Mouse (Mus musculus): ENCODE measurements around the gene Dcaf6. TPM values are rescaled to one million over a fixed set of nuclear protein-coding genes. Genes with fewer than 3 reads are reported as not detected.

Dcaf6 gene
- polyA plus RNA-seq, 1 experiment from 2014 or later: 17.0 TPM

GRCm38 (mm10) chr1:165388716-165389115 is 71.6 kb downstream of the Dcaf6 start:
- H3K4me3 ChIP-seq (ENCODE audit: low read depth, low read length): no peak overlapping the region
- H3K36me3 ChIP-seq (ENCODE audit: control insufficient read depth, insufficient read depth): peaks cover 10% of the 10 kb centered on the region
- H3K27me3 ChIP-seq (ENCODE audit: control insufficient read depth, insufficient read depth, low read depth, low read length): no peaks in the 10 kb centered on the region
- H3K9me3 ChIP-seq (replicated peaks; ENCODE audit: control insufficient read depth, low read length): no peaks in the 10 kb centered on the region
- H3K4me1 ChIP-seq (ENCODE audit: control insufficient read depth, low read depth, low read length): no peaks in the 10 kb centered on the region
- no peak overlapping the region for H3K4me2 ChIP-seq (ENCODE audit: low read depth, low read length)
- ATAC-seq (ENCODE audit: low read depth): peak; percentile 64; the same call in 1 of the 2 replicates
- no peak overlapping the region for H3K27ac ChIP-seq (ENCODE audit: low read length)
- WGBS (ENCODE audit: insufficient replicate concordance): 79% methylated on average over 5 of the region's 5 CpGs
- H3K9ac ChIP-seq (ENCODE audit: low read depth, low read length): no peak overlapping the region

GRCm38 (mm10) chr1:165386525-165386923 is 73.8 kb downstream of the Dcaf6 start:
- no peak overlapping the region for H3K9ac ChIP-seq (ENCODE audit: low read depth, low read length)
- no peak for ATAC-seq (ENCODE audit: low read depth)
- H3K27ac ChIP-seq (ENCODE audit: low read length): no peak overlapping the region
- peaks cover 10% of the 10 kb centered on the region for H3K36me3 ChIP-seq (ENCODE audit: control insufficient read depth, insufficient read depth)
- H3K4me2 ChIP-seq (ENCODE audit: low read depth, low read length): no peak overlapping the region
- H3K4me1 ChIP-seq (ENCODE audit: control insufficient read depth, low read depth, low read length): no peaks in the 10 kb centered on the region
- 81% methylated on average over 9 of the region's 9 CpGs for WGBS (ENCODE audit: insufficient replicate concordance)
- H3K4me3 ChIP-seq (ENCODE audit: low read depth, low read length): no peak overlapping the region
- H3K27me3 ChIP-seq (ENCODE audit: control insufficient read depth, insufficient read depth, low read depth, low read length): no peaks in the 10 kb centered on the region
- H3K9me3 ChIP-seq (replicated peaks; ENCODE audit: control insufficient read depth, low read length): no peaks in the 10 kb centered on the region

DNA sequence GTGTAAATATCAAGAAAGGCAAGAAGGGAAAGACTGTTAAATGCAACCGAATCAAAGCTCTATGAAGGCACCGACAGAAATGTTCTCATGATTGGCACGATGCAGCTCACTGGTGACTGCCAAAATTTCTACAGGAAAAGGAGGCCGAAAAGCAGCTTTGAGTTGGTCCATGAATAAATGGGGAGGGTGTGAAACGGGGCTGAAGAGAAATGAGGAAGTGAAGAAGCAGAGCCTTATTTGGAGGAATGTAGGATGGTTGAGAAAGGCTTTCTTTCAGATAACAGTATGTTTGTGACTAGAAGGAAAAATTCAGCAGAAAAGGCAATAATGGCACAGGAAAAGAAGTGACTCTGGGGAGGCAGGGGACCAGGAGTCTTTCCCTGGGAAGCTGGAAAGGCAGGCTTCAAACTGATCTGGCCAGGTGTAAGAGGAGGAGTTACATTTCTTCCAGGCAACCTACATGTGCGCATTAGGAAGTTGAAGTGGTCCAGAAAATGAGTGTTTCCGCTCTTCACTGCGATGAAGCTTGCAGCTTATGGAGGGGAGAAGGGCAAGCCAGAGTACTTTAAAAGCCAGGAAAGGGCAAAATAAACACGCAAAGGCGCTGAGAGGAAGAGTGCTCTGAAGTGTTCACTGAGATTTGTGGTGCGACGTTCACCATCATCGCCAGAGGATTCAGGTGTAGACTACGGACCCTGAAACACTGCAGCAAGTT is 74.3 kb downstream of the Dcaf6 start:
- no peak overlapping the region for H3K27ac ChIP-seq (ENCODE audit: low read length)
- H3K4me2 ChIP-seq (ENCODE audit: low read depth, low read length): no peak overlapping the region
- peaks cover 10% of the 10 kb centered on the region for H3K36me3 ChIP-seq (ENCODE audit: control insufficient read depth, insufficient read depth)
- H3K4me1 ChIP-seq (ENCODE audit: control insufficient read depth, low read depth, low read length): no peaks in the 10 kb centered on the region
- ATAC-seq (ENCODE audit: low read depth): no peak
- no peak overlapping the region for H3K4me3 ChIP-seq (ENCODE audit: low read depth, low read length)
- H3K27me3 ChIP-seq (ENCODE audit: control insufficient read depth, insufficient read depth, low read depth, low read length): no peaks in the 10 kb centered on the region
- WGBS (ENCODE audit: insufficient replicate concordance): 79% methylated on average over 14 of the region's 14 CpGs
- H3K9me3 ChIP-seq (replicated peaks; ENCODE audit: control insufficient read depth, low read length): no peaks in the 10 kb centered on the region
- no peak overlapping the region for H3K9ac ChIP-seq (ENCODE audit: low read depth, low read length)

DNA sequence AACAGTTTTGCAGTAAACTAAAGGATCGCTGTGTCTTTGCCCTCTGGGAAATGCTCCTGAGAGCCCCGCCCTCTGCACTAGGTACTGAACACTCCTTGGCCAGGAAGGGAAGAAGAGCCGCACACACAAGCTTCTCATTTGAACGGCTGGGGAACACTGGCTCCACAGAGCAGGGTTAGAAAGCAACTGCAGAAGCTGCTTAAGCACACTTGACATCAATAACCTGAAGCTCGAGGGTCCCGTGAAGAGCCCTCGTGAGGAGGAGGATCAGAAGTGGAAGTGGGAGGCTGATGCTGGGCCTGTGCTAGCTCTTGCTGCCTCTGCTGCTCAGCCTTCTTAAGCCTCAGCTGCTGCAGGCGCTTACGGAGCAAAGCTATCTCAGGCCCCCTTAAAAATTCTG is 86.4 kb downstream of the Dcaf6 start:
- Histone ChIP-seq H3K4me1 (ENCODE audit: control insufficient read depth, low read depth, low read length) (no peaks in the 10 kb centered on the region; the same call in 1 of the 2 replicates), H3K9ac (ENCODE audit: low read depth, low read length) (no peak overlapping the region), H3K27ac (ENCODE audit: low read length) (no peak overlapping the region), H3K9me3 (replicated peaks; ENCODE audit: control insufficient read depth, low read length) (no peaks in the 10 kb centered on the region), H3K4me3 (ENCODE audit: low read depth, low read length) (no peak overlapping the region), H3K27me3 (ENCODE audit: control insufficient read depth, insufficient read depth, low read depth, low read length) (no peaks in the 10 kb centered on the region), H3K36me3 (ENCODE audit: control insufficient read depth, insufficient read depth) (no peaks in the 10 kb centered on the region), H3K4me2 (ENCODE audit: low read depth, low read length) (no peak overlapping the region)
- 82% methylated on average over 9 of the region's 9 CpGs for WGBS (ENCODE audit: insufficient replicate concordance)
- ATAC-seq (ENCODE audit: low read depth): no peak

DNA sequence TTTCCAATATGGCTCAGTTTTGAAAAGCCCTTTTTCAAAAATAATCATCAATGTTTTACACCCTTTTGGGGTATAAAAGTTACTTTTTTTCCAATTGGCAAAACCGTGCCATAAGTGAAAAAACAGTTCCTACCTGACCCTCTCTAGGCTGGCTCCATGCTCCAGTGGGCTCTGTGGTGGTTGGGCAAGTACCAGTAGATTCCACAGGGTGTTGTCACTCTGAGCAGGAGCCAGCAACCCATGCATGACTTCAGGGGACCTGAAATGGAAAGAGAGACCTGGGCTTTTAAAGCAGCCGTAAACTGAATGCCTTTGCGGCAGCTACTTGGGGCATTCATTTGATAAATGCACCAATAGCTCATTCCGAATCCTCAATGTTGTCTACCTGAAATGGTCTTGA is 89.3 kb downstream of the Dcaf6 start:
- no peak for ATAC-seq (ENCODE audit: low read depth)
- H3K9ac ChIP-seq (ENCODE audit: low read depth, low read length): no peak overlapping the region
- H3K4me2 ChIP-seq (ENCODE audit: low read depth, low read length): no peak overlapping the region
- no peak overlapping the region for H3K4me3 ChIP-seq (ENCODE audit: low read depth, low read length)
- no peaks in the 10 kb centered on the region for H3K4me1 ChIP-seq (ENCODE audit: control insufficient read depth, low read depth, low read length)
- 88% methylated on average over 4 of the region's 4 CpGs for WGBS (ENCODE audit: insufficient replicate concordance)
- no peaks in the 10 kb centered on the region for H3K36me3 ChIP-seq (ENCODE audit: control insufficient read depth, insufficient read depth)
- no peaks in the 10 kb centered on the region for H3K9me3 ChIP-seq (replicated peaks; ENCODE audit: control insufficient read depth, low read length)
- no peaks in the 10 kb centered on the region for H3K27me3 ChIP-seq (ENCODE audit: control insufficient read depth, insufficient read depth, low read depth, low read length)
- H3K27ac ChIP-seq (ENCODE audit: low read length): no peak overlapping the region

GRCm38 (mm10) chr1:165365057-165365456 is 95.2 kb downstream of the Dcaf6 start:
- H3K4me2 ChIP-seq (ENCODE audit: low read depth, low read length): no peak overlapping the region
- H3K4me1 ChIP-seq (ENCODE audit: control insufficient read depth, low read depth, low read length): no peaks in the 10 kb centered on the region
- H3K27ac ChIP-seq (ENCODE audit: low read length): no peak overlapping the region
- H3K4me3 ChIP-seq (ENCODE audit: low read depth, low read length): no peak overlapping the region
- 90% methylated on average over 3 of the region's 3 CpGs for whole genome bisulfite sequencing (ENCODE audit: insufficient replicate concordance)
- H3K9me3 ChIP-seq (replicated peaks; ENCODE audit: control insufficient read depth, low read length): no peaks in the 10 kb centered on the region
- H3K9ac ChIP-seq (ENCODE audit: low read depth, low read length): no peak overlapping the region
- no peak for ATAC-seq (ENCODE audit: low read depth)
- H3K36me3 ChIP-seq (ENCODE audit: control insufficient read depth, insufficient read depth): no peaks in the 10 kb centered on the region
- no peaks in the 10 kb centered on the region for H3K27me3 ChIP-seq (ENCODE audit: control insufficient read depth, insufficient read depth, low read depth, low read length)

GRCm38 (mm10) chr1:165363271-165363670 is 97.0 kb downstream of the Dcaf6 start:
- WGBS (ENCODE audit: insufficient replicate concordance): 78% methylated on average over 2 of the region's 2 CpGs
- Histone ChIP-seq H3K4me1 (ENCODE audit: control insufficient read depth, low read depth, low read length) (no peaks in the 10 kb centered on the region), H3K9me3 (replicated peaks; ENCODE audit: control insufficient read depth, low read length) (no peaks in the 10 kb centered on the region), H3K9ac (ENCODE audit: low read depth, low read length) (no peak overlapping the region), H3K36me3 (ENCODE audit: control insufficient read depth, insufficient read depth) (no peaks in the 10 kb centered on the region), H3K4me2 (ENCODE audit: low read depth, low read length) (no peak overlapping the region), H3K4me3 (ENCODE audit: low read depth, low read length) (no peak overlapping the region), H3K27ac (ENCODE audit: low read length) (no peak overlapping the region), H3K27me3 (ENCODE audit: control insufficient read depth, insufficient read depth, low read depth, low read length) (no peaks in the 10 kb centered on the region)
- ATAC-seq (ENCODE audit: low read depth): no peak

DNA sequence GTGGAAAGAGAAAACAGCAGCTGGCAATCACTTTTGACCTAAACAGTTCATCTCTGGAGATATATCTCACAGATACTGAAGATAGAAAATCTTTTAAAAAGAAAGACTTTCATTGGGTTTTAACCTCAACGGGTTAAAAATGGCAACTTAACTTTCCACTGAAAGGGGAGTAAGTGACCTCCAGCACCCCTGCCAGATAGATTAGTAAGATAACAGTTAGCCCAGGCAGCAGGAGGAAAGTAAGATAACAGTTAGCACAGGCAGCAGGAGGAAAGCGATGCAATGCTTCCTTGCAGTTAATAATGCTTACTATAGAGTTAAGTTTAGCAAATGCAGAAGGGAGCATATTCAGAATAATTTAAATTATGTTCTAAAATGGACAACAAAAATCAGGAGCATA is 103.9 kb downstream of the Dcaf6 start:
- 1% methylated on average over 2 of the region's 2 CpGs for WGBS (ENCODE audit: insufficient replicate concordance)
- Histone ChIP-seq H3K27me3 (ENCODE audit: control insufficient read depth, insufficient read depth, low read depth, low read length) (no peaks in the 10 kb centered on the region), H3K9me3 (replicated peaks; ENCODE audit: control insufficient read depth, low read length) (no peaks in the 10 kb centered on the region), H3K27ac (ENCODE audit: low read length) (no peak overlapping the region), H3K4me1 (ENCODE audit: control insufficient read depth, low read depth, low read length) (peaks cover 6% of the 10 kb centered on the region), H3K4me3 (ENCODE audit: low read depth, low read length) (no peak overlapping the region), H3K36me3 (ENCODE audit: control insufficient read depth, insufficient read depth) (peaks cover 6% of the 10 kb centered on the region; the same call in 1 of the 2 replicates), H3K9ac (ENCODE audit: low read depth, low read length) (no peak overlapping the region), H3K4me2 (ENCODE audit: low read depth, low read length) (no peak overlapping the region)
- ATAC-seq (ENCODE audit: low read depth): no peak

GRCm38 (mm10) chr1:165348627-165349026 is 111.6 kb downstream of the Dcaf6 start:
- no peak overlapping the region for H3K4me3 ChIP-seq (ENCODE audit: low read depth, low read length)
- H3K36me3 ChIP-seq (ENCODE audit: control insufficient read depth, insufficient read depth): peaks cover 11% of the 10 kb centered on the region; the same call in 1 of the 2 replicates
- H3K4me1 ChIP-seq (ENCODE audit: control insufficient read depth, low read depth, low read length): no peaks in the 10 kb centered on the region; the same call in 1 of the 2 replicates
- ATAC-seq (ENCODE audit: low read depth): peak; percentile 84
- no peaks in the 10 kb centered on the region for H3K27me3 ChIP-seq (ENCODE audit: control insufficient read depth, insufficient read depth, low read depth, low read length)
- H3K4me2 ChIP-seq (ENCODE audit: low read depth, low read length): no peak overlapping the region
- no peak overlapping the region for H3K9ac ChIP-seq (ENCODE audit: low read depth, low read length)
- no peaks in the 10 kb centered on the region for H3K9me3 ChIP-seq (replicated peaks; ENCODE audit: control insufficient read depth, low read length)
- no peak overlapping the region for H3K27ac ChIP-seq (ENCODE audit: low read length)
